Mouse (Mus musculus): ENCODE data around the gene 2310034C09Rik. TPM values are rescaled to one million over a fixed set of nuclear protein-coding genes. Genes with fewer than 3 reads are reported as not detected.
"Not testable (repeated sequence)": the region's sequence is repeated elsewhere in the genome, so short reads cannot be mapped to it uniquely, and the experiment has no call there.

2310034C09Rik gene
- polyA plus RNA-seq (2014; fragmentation: Nextera tagmentation; extraction: Ambion mirVana), result 1.8 TPM in 1 of 2 replicates, not detected in the other

- H3K9ac ChIP-seq (ENCODE audit: low read depth, low read length); ATAC-seq (ENCODE audit: low read depth); H3K4me3 ChIP-seq (ENCODE audit: low read depth, low read length); H3K9me3 ChIP-seq (ENCODE audit: control insufficient read depth, low read length); H3K27me3 ChIP-seq (replicated peaks; ENCODE audit: control insufficient read depth, insufficient read depth, low read length); H3K36me3 ChIP-seq (ENCODE audit: control insufficient read depth, insufficient read depth, low read length); H3K4me2 ChIP-seq (ENCODE audit: low read depth, low read length); H3K27ac ChIP-seq (replicated peaks; ENCODE audit: low read depth, low read length); H3K4me1 ChIP-seq (ENCODE audit: control insufficient read depth, insufficient read depth, low read length); DNase-seq (ENCODE audit: low spot score): not testable (repeated sequence)
- WGBS, result 81% methylated on average over 3 of the region's 3 CpGs
Measured at GRCm38 (mm10) chr16:88758547-88758946, at the start of gene 2310034C09Rik. Gene 2310034C09Rik, plus strand, starts transcription at chr16:88758847.

DNA sequence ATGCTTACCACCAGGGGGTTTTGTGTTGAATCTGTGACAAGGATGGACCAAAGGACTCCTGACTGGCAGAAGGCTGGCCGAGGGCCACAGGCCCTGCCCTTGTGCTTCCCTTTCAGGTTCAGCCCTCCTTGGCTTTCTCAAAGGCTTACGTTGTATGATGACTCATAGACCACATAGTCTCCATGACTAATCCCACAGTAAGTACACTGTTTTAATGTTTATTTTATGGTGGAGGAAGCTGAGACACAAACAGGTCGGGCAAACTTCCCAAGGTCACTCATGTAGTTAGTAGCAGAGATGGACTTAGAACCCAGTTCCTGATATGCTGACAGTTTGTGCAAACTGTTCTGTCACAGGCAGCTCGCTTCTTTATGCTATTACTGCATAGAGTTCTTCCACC is 47.9 kb upstream of the 2310034C09Rik start:
- Histone ChIP-seq H3K4me3 (ENCODE audit: low read depth, low read length) (no peak overlapping the region), H3K27me3 (replicated peaks; ENCODE audit: control insufficient read depth, insufficient read depth, low read length) (no peaks in the 10 kb centered on the region), H3K4me2 (ENCODE audit: low read depth, low read length) (no peak overlapping the region), H3K27ac (replicated peaks; ENCODE audit: low read depth, low read length) (no peak overlapping the region), H3K9ac (ENCODE audit: low read depth, low read length) (no peak overlapping the region), H3K4me1 (ENCODE audit: control insufficient read depth, insufficient read depth, low read length) (no peaks in the 10 kb centered on the region), H3K36me3 (ENCODE audit: control insufficient read depth, insufficient read depth, low read length) (no peaks in the 10 kb centered on the region), H3K9me3 (ENCODE audit: control insufficient read depth, low read length) (no peaks in the 10 kb centered on the region)
- 67% methylated on average over 4 of the region's 4 CpGs for WGBS
- DNase-seq (ENCODE audit: low spot score) (no peak), ATAC-seq (ENCODE audit: low read depth) (no peak)

GRCm38 (mm10) chr16:88711245-88711644 is 47.4 kb upstream of the 2310034C09Rik start:
- DNase-seq (ENCODE audit: low spot score) (no peak), ATAC-seq (ENCODE audit: low read depth) (no peak)
- Histone ChIP-seq H3K9ac (ENCODE audit: low read depth, low read length) (no peak overlapping the region), H3K4me2 (ENCODE audit: low read depth, low read length) (no peak overlapping the region), H3K27ac (replicated peaks; ENCODE audit: low read depth, low read length) (no peak overlapping the region), H3K27me3 (replicated peaks; ENCODE audit: control insufficient read depth, insufficient read depth, low read length) (no peaks in the 10 kb centered on the region), H3K36me3 (ENCODE audit: control insufficient read depth, insufficient read depth, low read length) (no peaks in the 10 kb centered on the region), H3K9me3 (ENCODE audit: control insufficient read depth, low read length) (no peaks in the 10 kb centered on the region), H3K4me3 (ENCODE audit: low read depth, low read length) (no peak overlapping the region), H3K4me1 (ENCODE audit: control insufficient read depth, insufficient read depth, low read length) (no peaks in the 10 kb centered on the region)
- 79% methylated on average over 6 of the region's 6 CpGs for WGBS

- no peaks in the 10 kb centered on the region for H3K36me3 ChIP-seq (ENCODE audit: control insufficient read depth, insufficient read depth, low read length)
- no peak for ATAC-seq (ENCODE audit: low read depth)
- no peak for DNase-seq (ENCODE audit: low spot score)
- no peak overlapping the region for H3K4me2 ChIP-seq (ENCODE audit: low read depth, low read length)
- no peak overlapping the region for H3K4me3 ChIP-seq (ENCODE audit: low read depth, low read length)
- no peak overlapping the region for H3K27ac ChIP-seq (replicated peaks; ENCODE audit: low read depth, low read length)
- H3K9me3 ChIP-seq (ENCODE audit: control insufficient read depth, low read length), result 0 out of 2 replicates have a peak, but pooled peaks cover 3% of the 10 kb centered on the region
- no peak overlapping the region for H3K9ac ChIP-seq (ENCODE audit: low read depth, low read length)
- H3K4me1 ChIP-seq (ENCODE audit: control insufficient read depth, insufficient read depth, low read length), result no peaks in the 10 kb centered on the region
- no peaks in the 10 kb centered on the region for H3K27me3 ChIP-seq (replicated peaks; ENCODE audit: control insufficient read depth, insufficient read depth, low read length)
Measured at GRCm38 (mm10) chr16:88716549-88716948, 42.1 kb upstream of the 2310034C09Rik start.

- Histone ChIP-seq H3K4me2 (ENCODE audit: low read depth, low read length) (no peak overlapping the region), H3K27ac (replicated peaks; ENCODE audit: low read depth, low read length) (no peak overlapping the region), H3K27me3 (replicated peaks; ENCODE audit: control insufficient read depth, insufficient read depth, low read length) (no peaks in the 10 kb centered on the region), H3K4me1 (ENCODE audit: control insufficient read depth, insufficient read depth, low read length) (no peaks in the 10 kb centered on the region), H3K9me3 (ENCODE audit: control insufficient read depth, low read length) (0 out of 2 replicates have a peak, but pooled peaks cover 3% of the 10 kb centered on the region), H3K4me3 (ENCODE audit: low read depth, low read length) (no peak overlapping the region), H3K9ac (ENCODE audit: low read depth, low read length) (no peak overlapping the region), H3K36me3 (ENCODE audit: control insufficient read depth, insufficient read depth, low read length) (no peaks in the 10 kb centered on the region)
- DNase-seq (ENCODE audit: low spot score) (no peak), ATAC-seq (ENCODE audit: low read depth) (no peak)
- 19% methylated on average over 1 of the region's 1 CpGs for WGBS
Measured at GRCm38 (mm10) chr16:88720031-88720430, 38.6 kb upstream of the 2310034C09Rik start.

GRCm38 (mm10) chr16:88728812-88729275 is 29.8 kb upstream of the 2310034C09Rik start, which contains the start of gene Krtap13-1:
Gene Krtap13-1, plus strand, starts transcription at chr16:88728862.
- WGBS, result 72% methylated on average over 4 of the region's 4 CpGs

GRCm38 (mm10) chr16:88735391-88735790 is 23.3 kb upstream of the 2310034C09Rik start:
- H3K36me3 ChIP-seq (ENCODE audit: control insufficient read depth, insufficient read depth, low read length), result no peaks in the 10 kb centered on the region
- WGBS, result 55% methylated on average over 2 of the region's 2 CpGs

More at GRCm38 (mm10) chr16:88728812-88729275, 29.8 kb upstream of the 2310034C09Rik start, which contains the start of gene Krtap13-1:
- Histone ChIP-seq H3K4me2 (ENCODE audit: low read depth, low read length) (no peak within 1 kb of the TSS), H3K4me3 (ENCODE audit: low read depth, low read length) (no peak within 1 kb of the TSS), H3K9ac (ENCODE audit: low read depth, low read length) (no peak within 1 kb of the TSS), H3K9me3 (ENCODE audit: control insufficient read depth, low read length) (no peaks in the 10 kb centered on the region), H3K4me1 (ENCODE audit: control insufficient read depth, insufficient read depth, low read length) (no peaks in the 10 kb centered on the region), H3K27ac (replicated peaks; ENCODE audit: low read depth, low read length) (no peak within 1 kb of the TSS), H3K36me3 (ENCODE audit: control insufficient read depth, insufficient read depth, low read length) (no peaks in the 10 kb centered on the region), H3K27me3 (replicated peaks; ENCODE audit: control insufficient read depth, insufficient read depth, low read length) (no peaks in the 10 kb centered on the region)
- ATAC-seq (ENCODE audit: low read depth) (no peak), DNase-seq (ENCODE audit: low spot score) (no peak)

GRCm38 (mm10) chr16:88744750-88745340 is 13.8 kb upstream of the 2310034C09Rik start:
- Histone ChIP-seq H3K27me3 (replicated peaks; ENCODE audit: control insufficient read depth, insufficient read depth, low read length) (no peaks in the 10 kb centered on the region), H3K27ac (replicated peaks; ENCODE audit: low read depth, low read length) (no peak overlapping the region), H3K36me3 (ENCODE audit: control insufficient read depth, insufficient read depth, low read length) (no peaks in the 10 kb centered on the region), H3K9ac (ENCODE audit: low read depth, low read length) (no peak overlapping the region), H3K4me2 (ENCODE audit: low read depth, low read length) (no peak overlapping the region), H3K4me3 (ENCODE audit: low read depth, low read length) (no peak overlapping the region), H3K4me1 (ENCODE audit: control insufficient read depth, insufficient read depth, low read length) (no peaks in the 10 kb centered on the region), H3K9me3 (ENCODE audit: control insufficient read depth, low read length) (no peaks in the 10 kb centered on the region)
- ATAC-seq (ENCODE audit: low read depth) (no peak), DNase-seq (ENCODE audit: low spot score) (peak; percentile 37)
- 74% methylated on average over 4 of the region's 4 CpGs for WGBS

More at GRCm38 (mm10) chr16:88735391-88735790, 23.3 kb upstream of the 2310034C09Rik start:
- ATAC-seq (ENCODE audit: low read depth) (peak; percentile 53; the same call in 1 of the 2 replicates), DNase-seq (ENCODE audit: low spot score) (peak; percentile 67)
- H3K9ac ChIP-seq (ENCODE audit: low read depth, low read length), result no peak overlapping the region
- no peaks in the 10 kb centered on the region for H3K4me1 ChIP-seq (ENCODE audit: control insufficient read depth, insufficient read depth, low read length)
- no peak overlapping the region for H3K4me3 ChIP-seq (ENCODE audit: low read depth, low read length)
- no peaks in the 10 kb centered on the region for H3K27me3 ChIP-seq (replicated peaks; ENCODE audit: control insufficient read depth, insufficient read depth, low read length)
- no peaks in the 10 kb centered on the region for H3K9me3 ChIP-seq (ENCODE audit: control insufficient read depth, low read length)
- H3K4me2 ChIP-seq (ENCODE audit: low read depth, low read length), result no peak overlapping the region
- no peak overlapping the region for H3K27ac ChIP-seq (replicated peaks; ENCODE audit: low read depth, low read length)

DNA sequence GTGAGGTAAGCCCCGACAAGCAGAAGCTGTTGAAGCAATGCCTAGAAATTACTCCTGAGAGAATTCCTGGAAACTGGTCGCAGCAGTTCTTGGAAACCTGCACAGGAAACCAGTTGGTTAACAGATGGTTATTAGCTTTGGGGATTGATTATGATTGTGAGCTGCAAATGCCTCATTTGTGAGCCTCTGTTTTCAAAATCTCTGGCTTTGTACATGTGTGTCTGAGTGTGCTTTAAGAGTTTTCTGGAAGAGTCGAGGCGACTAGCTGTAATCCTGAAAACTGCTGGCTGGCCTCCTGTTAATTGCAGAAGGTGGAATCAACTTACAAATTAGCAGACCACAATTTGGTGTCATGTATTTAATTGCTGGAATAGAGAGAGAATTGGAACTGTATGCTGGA is 10.7 kb upstream of the 2310034C09Rik start:
- 41% methylated on average over 4 of the region's 4 CpGs for WGBS
- H3K27me3 ChIP-seq (replicated peaks; ENCODE audit: control insufficient read depth, insufficient read depth, low read length), result no peaks in the 10 kb centered on the region
- no peak for ATAC-seq (ENCODE audit: low read depth)

More for the DNA sequence above, 10.7 kb upstream of the 2310034C09Rik start:
- DNase-seq (ENCODE audit: low spot score), result peak; percentile 9
- Histone ChIP-seq H3K36me3 (ENCODE audit: control insufficient read depth, insufficient read depth, low read length) (no peaks in the 10 kb centered on the region), H3K9me3 (ENCODE audit: control insufficient read depth, low read length) (no peaks in the 10 kb centered on the region), H3K4me3 (ENCODE audit: low read depth, low read length) (no peak overlapping the region), H3K4me1 (ENCODE audit: control insufficient read depth, insufficient read depth, low read length) (no peaks in the 10 kb centered on the region), H3K9ac (ENCODE audit: low read depth, low read length) (no peak overlapping the region), H3K27ac (replicated peaks; ENCODE audit: low read depth, low read length) (no peak overlapping the region), H3K4me2 (ENCODE audit: low read depth, low read length) (no peak overlapping the region)
